Mouse (Mus musculus): ENCODE measurements at regions not wholly inside any gene's neighbourhood (a gene's known extent, or its start where the extent isn't known, plus 50 kb on each side); places are given as distances from the start of the nearest gene placed in this dataset.

- no peak for TF ChIP-seq CTCF (IDR thresholded peaks at IDR 0.05; ENCODE audit: control insufficient read depth, insufficient read depth, insufficient read length)
- TF ChIP-seq CEBPB (IDR thresholded peaks at IDR 0.05; ENCODE audit: low read depth), result no peak
- no peak for TF ChIP-seq MAX (IDR thresholded peaks at IDR 0.05)
These were observed 641.3 kb downstream of the Fat4 start for GRCm38 (mm10) chr3:39528087-39528486.

All from C2C12 (cell line).